Mouse (Mus musculus): Measurements from ENCODE around the gene Rnf217.

GRCm38 (mm10) chr10:31553302-31553701 lies 55.7 kb downstream of the Rnf217 start:
- TF ChIP-seq CTCF (IDR thresholded peaks at IDR 0.05; ENCODE audit: borderline replicate concordance, control insufficient read depth, extremely low read depth, insufficient read depth, low read length, poor library complexity) (no peak), POLR2A (IDR thresholded peaks at IDR 0.05; ENCODE audit: control insufficient read depth, extremely low read depth, insufficient read depth, low read length, poor library complexity) (no peak)
